Mouse (Mus musculus) heart, embryonic 10.5 days (tissue): ENCODE results near the gene Slc12a7. TPM values are rescaled to one million over a fixed set of nuclear protein-coding genes. Genes with fewer than 3 reads are reported as not detected.

Experiments used
- DNase-seq: peaks from one replicate; pipeline ENCODE4 v3.0.0-alpha.2; 2017; ENCODE audit warnings: low spot score
- H3K27ac ChIP-seq: fragments of 300-500 bp; sonication (generic); 2 replicates; pipeline ENCODE4 v1.5.1; 2016; ENCODE audit warnings: mild to moderate bottlenecking
- H3K27me3 ChIP-seq: fragments of 300-500 bp; sonication (generic); 2 replicates; pipeline ENCODE4 v1.6.1; 2016; ENCODE audit warnings: mild to moderate bottlenecking; ENCODE audit not compliant: poor library complexity, insufficient read depth, severe bottlenecking
- H3K36me3 ChIP-seq: fragments of 300-500 bp; sonication (generic); 2 replicates; pipeline ENCODE4 v1.6.1; 2016; ENCODE audit warnings: mild to moderate bottlenecking, moderate library complexity
- H3K4me1 ChIP-seq: fragments of 300-500 bp; sonication (generic); 2 replicates; pipeline ENCODE4 v1.6.1; 2016; ENCODE audit warnings: mild to moderate bottlenecking
- H3K4me3 ChIP-seq: fragments of 300-500 bp; sonication (generic); 2 replicates; pipeline ENCODE4 v1.5.1; 2016; ENCODE audit warnings: mild to moderate bottlenecking, moderate library complexity
- H3K9me3 ChIP-seq: fragments of 300-500 bp; sonication (generic); 2 replicates; pipeline ENCODE4 v1.6.1; 2016; ENCODE audit warnings: mild to moderate bottlenecking, moderate library complexity
- WGBS: fragments of 180-500 bp; shearing (Covaris S2); methylation state at CpG from one replicate; pipeline ENCODE4 v1.1.7; 2016; 5-methylcytosine and 5-hydroxymethylcytosine counted together
- polyA plus RNA-seq: library from polyadenylated mRNA; unstranded; fragments of >200 nt; fragmentation: Nextera tagmentation; extraction: Ambion mirVana; gene quantifications from 2 replicates; pipeline ENCODE4 v1.2.1, GENCODE M21; 2016

Slc12a7 gene
- polyA plus RNA-seq, 1 experiment from 2014 or later: 36.3 TPM

GRCm38 (mm10) chr13:73768311-73768710 is 35.4 kb downstream of the Slc12a7 start:
- WGBS: 85% methylated on average over 3 of the region's 3 CpGs
- no peak for DNase-seq
- H3K27ac ChIP-seq: no peak overlapping the region

GRCm38 (mm10) chr13:73769916-73770682 is 37.2 kb downstream of the Slc12a7 start:
- H3K4me1 ChIP-seq: peaks cover 76% of the 10 kb centered on the region
- DNase-seq: no peak
- 72% methylated on average over 4 of the region's 4 CpGs for WGBS

More at GRCm38 (mm10) chr13:73768311-73768710, 35.4 kb downstream of the Slc12a7 start:
- no peaks in the 10 kb centered on the region for H3K9me3 ChIP-seq
- peaks cover 78% of the 10 kb centered on the region for H3K4me1 ChIP-seq
- no peaks in the 10 kb centered on the region for H3K27me3 ChIP-seq
- no peak overlapping the region for H3K4me3 ChIP-seq
- H3K36me3 ChIP-seq: peaks cover 5% of the 10 kb centered on the region; the same call in 1 of the 2 replicates

GRCm38 (mm10) chr13:73771131-73771530 is 38.2 kb downstream of the Slc12a7 start:
- H3K36me3 ChIP-seq: peaks cover 18% of the 10 kb centered on the region; the same call in 1 of the 2 replicates
- H3K4me1 ChIP-seq: peaks cover 76% of the 10 kb centered on the region
- H3K27ac ChIP-seq: 0 out of 2 replicates have a peak overlapping the region, but pooled peaks have one; percentile 38
- no peak overlapping the region for H3K4me3 ChIP-seq
- no peaks in the 10 kb centered on the region for H3K27me3 ChIP-seq
- no peak for DNase-seq
- WGBS: 67% methylated on average over 3 of the region's 3 CpGs
- no peaks in the 10 kb centered on the region for H3K9me3 ChIP-seq

More at GRCm38 (mm10) chr13:73769916-73770682, 37.2 kb downstream of the Slc12a7 start:
- no peaks in the 10 kb centered on the region for H3K9me3 ChIP-seq
- peaks cover 15% of the 10 kb centered on the region; the same call in 1 of the 2 replicates for H3K36me3 ChIP-seq
- H3K27me3 ChIP-seq: no peaks in the 10 kb centered on the region
- H3K4me3 ChIP-seq: no peak overlapping the region
- H3K27ac ChIP-seq: no peak overlapping the region

- Histone ChIP-seq H3K9me3 (no peaks in the 10 kb centered on the region), H3K27ac (no peak overlapping the region), H3K4me1 (peaks cover 63% of the 10 kb centered on the region), H3K36me3 (peaks cover 18% of the 10 kb centered on the region; the same call in 1 of the 2 replicates), H3K27me3 (no peaks in the 10 kb centered on the region), H3K4me3 (no peak overlapping the region)
- no peak for DNase-seq
- WGBS: 38% methylated on average over 2 of the region's 2 CpGs
Measured at GRCm38 (mm10) chr13:73772655-73773054, 39.8 kb downstream of the Slc12a7 start.

GRCm38 (mm10) chr13:73773519-73774205 is 40.8 kb downstream of the Slc12a7 start:
- peak overlapping the region; percentile 17; the same call in 1 of the 2 replicates for H3K27ac ChIP-seq
- no peak overlapping the region for H3K4me3 ChIP-seq
- no peaks in the 10 kb centered on the region for H3K27me3 ChIP-seq
- no peaks in the 10 kb centered on the region for H3K9me3 ChIP-seq
- H3K4me1 ChIP-seq: peaks cover 56% of the 10 kb centered on the region
- no peak for DNase-seq
- WGBS: 72% methylated on average over 4 of the region's 4 CpGs
- H3K36me3 ChIP-seq: peaks cover 15% of the 10 kb centered on the region; the same call in 1 of the 2 replicates

GRCm38 (mm10) chr13:73775786-73776185 is 42.9 kb downstream of the Slc12a7 start:
- Histone ChIP-seq H3K4me1 (peaks cover 47% of the 10 kb centered on the region), H3K9me3 (no peaks in the 10 kb centered on the region), H3K27ac (no peak overlapping the region), H3K36me3 (peaks cover 19% of the 10 kb centered on the region; the same call in 1 of the 2 replicates), H3K27me3 (no peaks in the 10 kb centered on the region), H3K4me3 (no peak overlapping the region)
- DNase-seq: no peak
- 68% methylated on average over 4 of the region's 4 CpGs for WGBS

GRCm38 (mm10) chr13:73777578-73777977 is 44.7 kb downstream of the Slc12a7 start:
- Histone ChIP-seq H3K27ac (no peak overlapping the region), H3K27me3 (no peaks in the 10 kb centered on the region), H3K4me1 (peaks cover 48% of the 10 kb centered on the region), H3K4me3 (no peak overlapping the region), H3K9me3 (no peaks in the 10 kb centered on the region), H3K36me3 (peaks cover 19% of the 10 kb centered on the region; the same call in 1 of the 2 replicates)
- no peak for DNase-seq
- WGBS: 82% methylated on average over 3 of the region's 3 CpGs

GRCm38 (mm10) chr13:73782486-73782885 is 49.6 kb downstream of the Slc12a7 start:
- no peaks in the 10 kb centered on the region for H3K27me3 ChIP-seq
- no peak overlapping the region for H3K4me3 ChIP-seq
- H3K36me3 ChIP-seq: peaks cover 48% of the 10 kb centered on the region
- peaks cover 18% of the 10 kb centered on the region; the same call in 1 of the 2 replicates for H3K4me1 ChIP-seq
- H3K9me3 ChIP-seq: no peaks in the 10 kb centered on the region
- DNase-seq: no peak
- no peak overlapping the region for H3K27ac ChIP-seq
- WGBS: 74% methylated on average over 5 of the region's 5 CpGs

GRCm38 (mm10) chr13:73792176-73792575 is 59.3 kb downstream of the Slc12a7 start:
- no peak for DNase-seq
- no peaks in the 10 kb centered on the region for H3K27me3 ChIP-seq
- peaks cover 96% of the 10 kb centered on the region for H3K36me3 ChIP-seq
- no peak overlapping the region for H3K4me3 ChIP-seq
- WGBS: 92% methylated on average over 4 of the region's 4 CpGs
- no peaks in the 10 kb centered on the region for H3K4me1 ChIP-seq
- H3K9me3 ChIP-seq: no peaks in the 10 kb centered on the region
- no peak overlapping the region for H3K27ac ChIP-seq

GRCm38 (mm10) chr13:73793171-73793570 is 60.3 kb downstream of the Slc12a7 start:
- WGBS: 82% methylated on average over 5 of the region's 5 CpGs
- H3K36me3 ChIP-seq: peaks cover 96% of the 10 kb centered on the region

GRCm38 (mm10) chr13:73799110-73799509 is 66.2 kb downstream of the Slc12a7 start:
- 88% methylated on average over 5 of the region's 5 CpGs for WGBS

More at GRCm38 (mm10) chr13:73793171-73793570, 60.3 kb downstream of the Slc12a7 start:
- Histone ChIP-seq H3K4me1 (no peaks in the 10 kb centered on the region), H3K27ac (no peak overlapping the region), H3K9me3 (no peaks in the 10 kb centered on the region), H3K4me3 (no peak overlapping the region), H3K27me3 (no peaks in the 10 kb centered on the region)
- DNase-seq: no peak

GRCm38 (mm10) chr13:73803450-73804178 is 70.7 kb downstream of the Slc12a7 start:
- Histone ChIP-seq H3K4me3 (no peak overlapping the region), H3K36me3 (peaks cover 97% of the 10 kb centered on the region), H3K27me3 (no peaks in the 10 kb centered on the region), H3K4me1 (peaks cover 13% of the 10 kb centered on the region), H3K27ac (peak overlapping the region; percentile 84), H3K9me3 (no peaks in the 10 kb centered on the region)
- peak; percentile 91 for DNase-seq
- 52% methylated on average over 8 of the region's 8 CpGs for WGBS

More at GRCm38 (mm10) chr13:73799110-73799509, 66.2 kb downstream of the Slc12a7 start:
- H3K4me3 ChIP-seq: no peak overlapping the region
- H3K27me3 ChIP-seq: no peaks in the 10 kb centered on the region
- H3K9me3 ChIP-seq: no peaks in the 10 kb centered on the region
- H3K4me1 ChIP-seq: peaks cover 9% of the 10 kb centered on the region
- no peak overlapping the region for H3K27ac ChIP-seq
- DNase-seq: no peak
- peaks cover 98% of the 10 kb centered on the region for H3K36me3 ChIP-seq
